Mouse (Mus musculus) neural tube, embryonic 11.5 days (tissue): ENCODE measurements around the gene Fgfr1op2. TPM values are rescaled to one million over a fixed set of nuclear protein-coding genes. Genes with fewer than 3 reads are reported as not detected.

ENCODE experiments used
- ATAC-seq: fragments of 200-750 bp; cut with Nextera tagmentation; 2 replicates; pipeline ENCODE4 v1.8.0; 2017; ENCODE audit warnings: moderate number of reproducible peaks, mild to moderate bottlenecking, moderate TSS enrichment, moderate library complexity; ENCODE audit not compliant: insufficient read depth, low FRiP score, low TSS enrichment
- DNase-seq: peaks from one replicate; pipeline ENCODE4 v3.0.0-alpha.2; 2015; ENCODE audit warnings: low spot score
- H3K27ac ChIP-seq: fragments of 300-500 bp; sonication (generic); 2 replicates; pipeline ENCODE4 v1.5.1; 2014; ENCODE audit warnings: low read depth, mild to moderate bottlenecking, low read length
- H3K27me3 ChIP-seq: fragments of 300-500 bp; sonication (generic); 2 replicates; pipeline ENCODE4 v1.6.1; 2014; ENCODE audit warnings: mild to moderate bottlenecking, low read length, mixed read lengths; ENCODE audit not compliant: control insufficient read depth, insufficient read depth
- H3K36me3 ChIP-seq: fragments of 300-500 bp; sonication (generic); 2 replicates; pipeline ENCODE4 v1.6.1; 2014; ENCODE audit warnings: mild to moderate bottlenecking, low read length, moderate library complexity, mixed read lengths; ENCODE audit not compliant: control insufficient read depth, insufficient read depth
- H3K4me1 ChIP-seq: fragments of 300-500 bp; sonication (generic); 2 replicates; pipeline ENCODE4 v1.6.1; 2014; ENCODE audit warnings: low read length, mixed read lengths; ENCODE audit not compliant: control insufficient read depth, insufficient read depth
- H3K4me2 ChIP-seq: fragments of 300-500 bp; sonication (generic); 2 replicates; pipeline ENCODE4 v1.6.1; 2014; ENCODE audit warnings: low read depth, mild to moderate bottlenecking, moderate library complexity
- H3K4me3 ChIP-seq: fragments of 300-500 bp; sonication (generic); 2 replicates; pipeline ENCODE4 v1.5.1; 2014; ENCODE audit warnings: low read depth, low read length
- H3K9ac ChIP-seq: fragments of 300-500 bp; sonication (generic); 2 replicates; pipeline ENCODE4 v1.6.1; 2014; ENCODE audit warnings: mild to moderate bottlenecking, low read length
- H3K9me3 ChIP-seq: fragments of 300-500 bp; sonication (generic); 2 replicates; pipeline ENCODE4 v1.6.1; 2016; ENCODE audit warnings: low read length; ENCODE audit not compliant: control insufficient read depth
- WGBS: fragments of 180-500 bp; shearing (Covaris S2); extraction: QIAGEN DNeasy Blood & Tissue Kit; methylation state at CpG from one replicate; pipeline ENCODE4 v1.1.7; 2014; 5-methylcytosine and 5-hydroxymethylcytosine counted together
- polyA plus RNA-seq: library from polyadenylated mRNA; unstranded; fragments of >200 nt; fragmentation: Nextera tagmentation; extraction: Ambion mirVana; gene quantifications from 2 replicates; pipeline ENCODE4 v1.2.1, GENCODE M21; 2014

Gene Fgfr1op2
- polyA plus RNA-seq, 1 experiment from 2014 or later, result 78.2 TPM

DNA sequence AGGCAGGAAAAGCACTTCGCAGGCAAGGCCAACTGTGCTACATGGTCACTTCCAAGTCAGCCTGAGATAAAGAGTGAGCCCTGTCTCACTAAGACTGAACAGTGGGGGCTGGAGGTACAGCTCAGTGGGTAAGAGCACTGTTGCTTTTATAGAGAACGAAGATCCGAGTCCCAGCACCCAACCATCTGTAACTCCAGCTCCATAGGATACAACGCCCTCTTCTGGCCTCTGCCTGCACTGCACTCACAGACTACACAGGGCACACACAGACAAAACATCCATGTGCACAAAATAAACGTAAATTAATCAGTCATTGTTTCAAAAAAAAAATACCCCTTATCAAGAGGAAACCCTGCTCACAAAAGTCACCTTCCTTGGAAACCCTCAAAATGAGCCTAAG, 36.9 kb downstream of the Fgfr1op2 start:
- Histone ChIP-seq H3K4me1 (no peaks in the 10 kb centered on the region), H3K27ac (no peak overlapping the region), H3K36me3 (peaks cover 7% of the 10 kb centered on the region), H3K27me3 (no peaks in the 10 kb centered on the region), H3K9me3 (no peaks in the 10 kb centered on the region), H3K4me3 (no peak overlapping the region), H3K9ac (no peak overlapping the region), H3K4me2 (no peak overlapping the region)
- no peak for ATAC-seq
- DNase-seq, result no peak
- 95% methylated on average over 5 of the region's 5 CpGs for WGBS

DNA sequence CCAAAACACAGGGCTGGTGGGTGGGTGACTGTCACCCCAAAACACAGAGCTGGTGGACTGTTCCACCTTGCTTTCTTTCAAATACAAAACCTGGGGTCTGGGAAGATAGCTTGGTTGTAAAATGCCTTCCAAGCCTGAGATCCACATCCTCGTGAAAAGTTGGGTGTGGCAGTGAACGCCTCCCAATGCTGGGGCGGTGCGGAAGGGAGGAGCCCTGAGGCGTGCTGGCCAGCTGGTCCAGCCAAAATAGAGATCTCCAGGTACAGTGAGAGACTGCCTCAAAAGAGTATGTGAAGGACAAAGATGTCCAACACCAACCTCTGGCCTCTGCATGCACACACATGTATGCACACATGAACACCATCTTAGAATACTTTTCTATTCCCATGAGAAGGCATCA, 37.5 kb downstream of the Fgfr1op2 start:
- H3K36me3 ChIP-seq, result peaks cover 6% of the 10 kb centered on the region
- ATAC-seq (no peak), DNase-seq (no peak)
- H3K27me3 ChIP-seq, result no peaks in the 10 kb centered on the region
- no peak overlapping the region for H3K4me2 ChIP-seq
- no peak overlapping the region for H3K4me3 ChIP-seq
- no peak overlapping the region for H3K27ac ChIP-seq
- H3K9me3 ChIP-seq, result no peaks in the 10 kb centered on the region
- H3K4me1 ChIP-seq, result no peaks in the 10 kb centered on the region
- WGBS, result 93% methylated on average over 5 of the region's 5 CpGs
- no peak overlapping the region for H3K9ac ChIP-seq

DNA sequence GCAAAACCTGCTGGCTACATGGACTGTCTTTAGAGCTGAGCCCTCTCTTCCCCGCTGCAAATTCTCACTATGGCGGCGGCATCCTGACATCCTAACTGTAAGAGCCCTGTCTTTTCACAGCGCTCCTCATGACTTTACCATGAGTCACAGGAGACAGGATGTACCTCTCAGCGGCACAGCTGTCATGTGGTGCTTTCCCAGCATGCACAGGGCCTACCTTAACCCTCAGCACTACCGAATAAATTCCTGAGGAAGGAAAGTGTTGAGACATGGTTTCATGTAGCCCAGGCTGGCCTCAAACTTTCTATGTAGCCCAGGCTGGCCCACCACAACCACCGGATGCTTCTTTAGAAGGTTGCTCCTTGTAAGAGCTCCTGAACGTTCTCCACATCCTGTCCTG, 38.9 kb downstream of the Fgfr1op2 start:
- ATAC-seq (no peak), DNase-seq (no peak)
- no peak overlapping the region for H3K4me2 ChIP-seq
- no peak overlapping the region for H3K27ac ChIP-seq
- no peaks in the 10 kb centered on the region for H3K9me3 ChIP-seq
- no peaks in the 10 kb centered on the region for H3K27me3 ChIP-seq
- H3K36me3 ChIP-seq, result peaks cover 6% of the 10 kb centered on the region
- WGBS, result 93% methylated on average over 8 of the region's 8 CpGs
- H3K9ac ChIP-seq, result no peak overlapping the region
- no peak overlapping the region for H3K4me3 ChIP-seq
- no peaks in the 10 kb centered on the region for H3K4me1 ChIP-seq

DNA sequence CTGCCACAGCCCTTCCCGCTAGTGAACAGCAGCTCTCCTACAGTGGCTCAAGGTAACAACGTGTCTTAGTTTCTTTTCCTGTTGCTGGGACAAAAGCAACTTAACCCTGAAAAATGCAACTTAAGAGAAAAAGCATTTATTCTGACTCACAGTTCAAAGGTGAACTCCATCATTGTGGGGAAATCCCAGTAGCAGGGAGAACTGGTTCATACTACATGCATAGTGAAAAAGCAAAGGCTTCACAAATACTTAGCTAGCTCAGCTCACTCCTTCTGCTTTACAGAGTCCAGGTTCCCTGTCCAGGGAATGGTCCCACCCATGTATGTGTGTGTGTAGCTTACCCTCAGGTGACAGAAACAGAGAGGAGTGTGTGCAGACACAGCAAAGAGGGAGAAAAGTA, 39.7 kb downstream of the Fgfr1op2 start:
- ATAC-seq (no peak), DNase-seq (no peak)
- peaks cover 6% of the 10 kb centered on the region for H3K36me3 ChIP-seq
- no peaks in the 10 kb centered on the region for H3K27me3 ChIP-seq
- no peaks in the 10 kb centered on the region for H3K4me1 ChIP-seq
- no peak overlapping the region for H3K27ac ChIP-seq
- H3K4me2 ChIP-seq, result no peak overlapping the region
- no peak overlapping the region for H3K9ac ChIP-seq
- 91% methylated on average over 2 of the region's 2 CpGs for WGBS
- H3K9me3 ChIP-seq, result no peaks in the 10 kb centered on the region
- no peak overlapping the region for H3K4me3 ChIP-seq

DNA sequence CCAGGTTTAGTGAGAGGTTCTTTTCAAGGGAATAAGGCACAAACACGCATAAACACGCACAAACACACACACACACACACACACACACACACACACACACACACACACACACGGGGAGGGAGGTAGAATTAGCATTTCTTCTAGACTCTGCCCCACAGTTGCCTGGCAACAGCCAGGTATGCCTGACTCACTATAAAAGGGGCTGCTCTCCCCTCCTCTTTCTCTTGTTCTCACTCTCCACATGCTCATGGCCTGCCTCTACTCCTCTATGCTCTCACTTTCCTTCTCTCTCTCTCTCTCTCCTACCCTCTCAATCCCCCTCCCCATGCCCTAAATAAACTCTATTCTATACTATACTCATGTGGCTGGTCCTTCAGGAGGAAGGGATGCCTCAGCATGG, 51.1 kb downstream of the Fgfr1op2 start:
- 90% methylated on average over 3 of the region's 3 CpGs for WGBS
- Histone ChIP-seq H3K36me3 (no peaks in the 10 kb centered on the region), H3K27me3 (no peaks in the 10 kb centered on the region), H3K4me2 (no peak overlapping the region), H3K4me3 (no peak overlapping the region), H3K9ac (no peak overlapping the region), H3K9me3 (no peaks in the 10 kb centered on the region), H3K4me1 (peaks cover 2% of the 10 kb centered on the region), H3K27ac (no peak overlapping the region)
- no peak for ATAC-seq
- no peak for DNase-seq

GRCm38 (mm10) chr6:146629781-146630756, 53.1 kb downstream of the Fgfr1op2 start:
- ATAC-seq, result no peak
- WGBS, result 82% methylated on average over 9 of the region's 9 CpGs

GRCm38 (mm10) chr6:146630961-146631360, 54.0 kb downstream of the Fgfr1op2 start:
- no peak for ATAC-seq
- 83% methylated on average over 4 of the region's 4 CpGs for WGBS
- no peaks in the 10 kb centered on the region for H3K9me3 ChIP-seq
- H3K4me2 ChIP-seq, result no peak overlapping the region
- H3K4me1 ChIP-seq, result peaks cover 7% of the 10 kb centered on the region
- no peaks in the 10 kb centered on the region for H3K36me3 ChIP-seq
- no peak for DNase-seq
- no peak overlapping the region for H3K9ac ChIP-seq
- no peaks in the 10 kb centered on the region for H3K27me3 ChIP-seq
- no peak overlapping the region for H3K27ac ChIP-seq
- no peak overlapping the region for H3K4me3 ChIP-seq

More at GRCm38 (mm10) chr6:146629781-146630756, 53.1 kb downstream of the Fgfr1op2 start:
- H3K27me3 ChIP-seq, result no peaks in the 10 kb centered on the region
- H3K36me3 ChIP-seq, result no peaks in the 10 kb centered on the region
- H3K4me3 ChIP-seq, result no peak overlapping the region
- DNase-seq, result no peak
- H3K27ac ChIP-seq, result no peak overlapping the region
- H3K9me3 ChIP-seq, result no peaks in the 10 kb centered on the region
- H3K9ac ChIP-seq, result no peak overlapping the region
- no peak overlapping the region for H3K4me2 ChIP-seq
- H3K4me1 ChIP-seq, result peaks cover 7% of the 10 kb centered on the region

DNA sequence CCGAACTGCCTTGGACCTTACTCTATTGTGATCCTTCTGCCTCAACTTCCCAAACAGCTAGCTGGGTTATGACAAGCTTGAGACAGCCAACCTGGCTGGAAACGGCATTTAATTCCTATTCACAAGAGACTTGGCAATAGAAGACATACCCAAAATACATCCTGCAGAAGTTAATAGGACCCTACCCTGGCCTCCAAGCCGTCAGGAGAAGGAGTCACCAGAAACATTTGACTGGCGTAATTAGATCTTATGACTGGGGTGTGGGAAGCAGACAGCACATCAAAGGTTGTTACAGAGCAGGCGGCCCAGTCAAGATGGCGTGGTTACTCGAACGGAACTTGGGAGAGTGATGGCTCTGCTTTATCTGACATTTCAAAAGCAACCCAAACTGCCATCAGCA, 54.8 kb downstream of the Fgfr1op2 start:
- Histone ChIP-seq H3K27me3 (no peaks in the 10 kb centered on the region), H3K4me3 (no peak overlapping the region), H3K4me2 (no peak overlapping the region), H3K9ac (no peak overlapping the region), H3K4me1 (peaks cover 7% of the 10 kb centered on the region), H3K27ac (no peak overlapping the region), H3K9me3 (no peaks in the 10 kb centered on the region), H3K36me3 (no peaks in the 10 kb centered on the region)
- WGBS, result 65% methylated on average over 8 of the region's 8 CpGs
- ATAC-seq (no peak), DNase-seq (no peak)

DNA sequence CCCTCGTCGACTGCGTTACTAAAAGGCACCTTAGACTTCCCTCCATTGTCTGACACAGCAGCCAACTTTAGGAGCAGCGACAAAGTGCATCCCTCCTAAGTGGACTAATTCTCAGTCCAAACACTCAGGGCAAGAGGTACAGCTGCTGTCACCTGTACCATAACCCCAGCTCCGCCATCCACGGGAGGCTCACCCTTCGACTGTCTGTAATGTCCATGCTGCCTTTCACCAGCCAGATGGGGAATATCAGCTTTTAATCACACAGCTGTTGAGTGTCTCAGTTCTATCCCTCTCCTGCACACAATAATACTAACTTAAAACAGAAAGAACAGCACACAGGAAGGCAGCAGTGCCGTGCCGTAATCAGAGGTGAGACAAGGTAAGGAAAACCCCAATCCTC, 55.4 kb downstream of the Fgfr1op2 start:
- H3K4me2 ChIP-seq, result no peak overlapping the region
- H3K4me3 ChIP-seq, result no peak overlapping the region
- H3K4me1 ChIP-seq, result peaks cover 7% of the 10 kb centered on the region
- H3K36me3 ChIP-seq, result no peaks in the 10 kb centered on the region
- no peaks in the 10 kb centered on the region for H3K9me3 ChIP-seq
- H3K9ac ChIP-seq, result no peak overlapping the region
- 81% methylated on average over 9 of the region's 9 CpGs for WGBS
- no peak overlapping the region for H3K27ac ChIP-seq
- ATAC-seq (no peak), DNase-seq (no peak)
- no peaks in the 10 kb centered on the region for H3K27me3 ChIP-seq
